Comparison of ENCODE assay signal across 18 mouse cellular contexts in the genomic region with DNA sequence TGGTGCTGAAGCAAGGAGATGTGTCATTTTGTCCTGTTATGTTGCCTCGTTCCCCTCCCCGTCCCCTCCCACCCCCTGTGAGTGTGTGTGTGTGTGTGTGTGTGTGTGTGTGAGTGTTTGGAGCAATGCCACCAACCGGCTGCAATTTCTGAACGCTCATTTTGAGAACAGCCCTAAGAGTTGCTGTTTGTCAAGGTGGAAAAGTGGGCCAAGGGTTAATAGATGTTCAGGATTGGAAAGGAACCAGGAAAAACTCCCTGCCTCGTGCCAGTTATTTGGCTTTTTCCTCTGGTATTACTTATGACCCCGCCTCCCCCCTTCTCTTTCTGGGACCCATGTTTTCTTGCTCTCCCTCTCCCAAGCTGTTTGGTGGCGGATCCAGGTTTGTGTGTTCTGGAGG. TPM values are rescaled to one million over a fixed set of nuclear protein-coding genes. Genes with fewer than 3 reads are reported as not detected.
DNase-seq lines count a peak whose midpoint lies in the region; ATAC-seq lines count a peak whose summit lies in the region.
"Had no signal": no experiment of that assay in that cellular context is flagged by ENCODE, and none has a peak within 500 bp of the region (broad histone marks: within the 10 kb centered on the region; RNA-seq: fewer than 3 reads in every experiment).

No protein-coding gene starts in this region.

- ATAC-seq in hindbrain, embryonic 13.5 days (ENCODE audit: low FRiP score): no peak; the same call in 1 of the 2 replicates
- ATAC-seq in hindbrain, embryonic 16.5 days: no peak; the same call in 1 of the 2 replicates
- ATAC-seq in neural tube, embryonic 11.5 days (ENCODE audit: insufficient read depth, low FRiP score, low TSS enrichment): no peak
- ATAC-seq: inflammation-experienced regulatory T-cells, adult 6 months had no signal

- DNase-seq in neural tube, embryonic 11.5 days (ENCODE audit: low spot score): no peak
- no peak for DNase-seq in neural tube, embryonic 10.5 days (ENCODE audit: extremely low spot score, low spot score)
- peak; percentile 83 for DNase-seq in kidney, adult 9 months
- no peak for DNase-seq in urinary bladder, adult 18-20 months (ENCODE audit: low spot score in 2 of 2)
- no peak for DNase-seq in lung, postnatal 36 days
- no peak for DNase-seq in adrenal gland, adult 8-10 months
- DNase-seq: cerebellum, postnatal 25 days; gastrocnemius, postnatal 10 days; heart, postnatal 10 days; layer of hippocampus, adult 9-11 months; lung, adult 2 months; right cerebral cortex, adult 18-20 months; thymus, postnatal 14 days had no signal

- no peak overlapping the region for H3K9ac ChIP-seq in hindbrain, embryonic 13.5 days
- no peak overlapping the region for H3K9ac ChIP-seq in hindbrain, embryonic 16.5 days (ENCODE audit: low read depth, low read length)
- H3K9ac ChIP-seq in neural tube, embryonic 11.5 days (ENCODE audit: low read length): no peak overlapping the region
- H3K9ac ChIP-seq: limb, embryonic 15.5 days had no signal

- WGBS in hindbrain, embryonic 13.5 days: 49% methylated on average over 7 of the region's 7 CpGs
- WGBS in hindbrain, embryonic 16.5 days: 33% methylated on average over 7 of the region's 7 CpGs
- WGBS in neural tube, embryonic 11.5 days: 72% methylated on average over 7 of the region's 7 CpGs

- H3K4me3 ChIP-seq in hindbrain, embryonic 13.5 days: no peak overlapping the region
- H3K4me3 ChIP-seq in hindbrain, embryonic 16.5 days (ENCODE audit: low read length): no peak overlapping the region
- no peak overlapping the region for H3K4me3 ChIP-seq in neural tube, embryonic 11.5 days (ENCODE audit: low read depth, low read length)
- H3K4me3 ChIP-seq: limb, embryonic 15.5 days had no signal

- 0 out of 2 replicates have a peak overlapping the region, but pooled peaks have one; percentile 75 for H3K27ac ChIP-seq in hindbrain, embryonic 13.5 days
- no peak overlapping the region for H3K27ac ChIP-seq in hindbrain, embryonic 16.5 days (ENCODE audit: low read depth, low read length)
- peak overlapping the region; percentile 39; the same call in 1 of the 2 replicates for H3K27ac ChIP-seq in neural tube, embryonic 11.5 days (ENCODE audit: low read depth, low read length)
- H3K27ac ChIP-seq: limb, embryonic 15.5 days; stomach, postnatal 0 days had no signal

- no peaks in the 10 kb centered on the region for H3K9me3 ChIP-seq in hindbrain, embryonic 13.5 days
- H3K9me3 ChIP-seq in hindbrain, embryonic 16.5 days (ENCODE audit: control insufficient read depth, low read length): no peaks in the 10 kb centered on the region
- no peaks in the 10 kb centered on the region for H3K9me3 ChIP-seq in neural tube, embryonic 11.5 days (ENCODE audit: control insufficient read depth, low read length)
- H3K9me3 ChIP-seq: limb, embryonic 15.5 days had no signal

- H3K4me1 ChIP-seq in hindbrain, embryonic 13.5 days (replicated peaks): peaks cover 36% of the 10 kb centered on the region
- H3K4me1 ChIP-seq in hindbrain, embryonic 16.5 days (ENCODE audit: control insufficient read depth, insufficient read depth, low read depth, low read length): peaks cover 2% of the 10 kb centered on the region; the same call in 1 of the 2 replicates
- H3K4me1 ChIP-seq in neural tube, embryonic 11.5 days (ENCODE audit: control insufficient read depth, insufficient read depth, low read length): peaks cover 10% of the 10 kb centered on the region

- no peaks in the 10 kb centered on the region for H3K27me3 ChIP-seq in hindbrain, embryonic 13.5 days
- H3K27me3 ChIP-seq in hindbrain, embryonic 16.5 days (replicated peaks; ENCODE audit: control insufficient read depth, insufficient read depth, low read length): no peaks in the 10 kb centered on the region
- H3K27me3 ChIP-seq in neural tube, embryonic 11.5 days (ENCODE audit: control insufficient read depth, insufficient read depth, low read length): no peaks in the 10 kb centered on the region
- H3K27me3 ChIP-seq: limb, embryonic 15.5 days had no signal

- no peak overlapping the region for H3K4me2 ChIP-seq in hindbrain, embryonic 13.5 days
- H3K4me2 ChIP-seq in hindbrain, embryonic 16.5 days (ENCODE audit: low read length): no peak overlapping the region
- no peak overlapping the region for H3K4me2 ChIP-seq in neural tube, embryonic 11.5 days (ENCODE audit: low read depth)
- H3K4me2 ChIP-seq: limb, embryonic 15.5 days had no signal

- no peaks in the 10 kb centered on the region for H3K36me3 ChIP-seq in hindbrain, embryonic 13.5 days
- no peaks in the 10 kb centered on the region for H3K36me3 ChIP-seq in hindbrain, embryonic 16.5 days (ENCODE audit: control insufficient read depth, insufficient read depth, low read length)
- H3K36me3 ChIP-seq in neural tube, embryonic 11.5 days (ENCODE audit: control insufficient read depth, insufficient read depth, low read length): no peaks in the 10 kb centered on the region
- H3K36me3 ChIP-seq: limb, embryonic 15.5 days had no signal

RNA-seq across cellular contexts. Expression of gene Glp1r, which starts 41.0 kb away (rescaled TPM):
- 0.13 and 0.22 TPM in 2 replicates for polyA plus RNA-seq in hindbrain, embryonic 13.5 days (2015; fragmentation: Nextera tagmentation; extraction: Ambion mirVana)
- 0.89 and 1.0 TPM in 2 replicates for polyA plus RNA-seq in hindbrain, embryonic 16.5 days (2015; fragmentation: Nextera tagmentation; extraction: Ambion mirVana)
- polyA plus RNA-seq in neural tube, embryonic 11.5 days (2014; fragmentation: Nextera tagmentation; extraction: Ambion mirVana): 0.07 and 0.08 TPM in 2 replicates
- total RNA-seq in adrenal gland, adult 8-10 months (2022): under 1 TPM; 0.08 to 0.20 (median 0.11) TPM
